Mouse (Mus musculus) small intestine, adult 2 months (tissue): ENCODE data around the gene Zc3h12c.

Experiments used
- CTCF ChIP-seq: fragments of 200-500 bp; IDR thresholded peaks from 2 replicates; pipeline ENCODE4 v1.5.1; 2012; ENCODE audit warnings: low read depth, mild to moderate bottlenecking, control low read depth, inconsistent platforms, low read length, moderate library complexity, mixed read lengths; ENCODE audit not compliant: insufficient replicate concordance, insufficient read length; ENCODE audit errors: extremely low read depth
- POLR2A ChIP-seq: fragments of 200-500 bp; IDR thresholded peaks from 2 replicates; pipeline ENCODE4 v1.6.1; 2012; ENCODE audit warnings: low read depth, mild to moderate bottlenecking, control low read depth, inconsistent platforms, low read length, moderate library complexity

DNA sequence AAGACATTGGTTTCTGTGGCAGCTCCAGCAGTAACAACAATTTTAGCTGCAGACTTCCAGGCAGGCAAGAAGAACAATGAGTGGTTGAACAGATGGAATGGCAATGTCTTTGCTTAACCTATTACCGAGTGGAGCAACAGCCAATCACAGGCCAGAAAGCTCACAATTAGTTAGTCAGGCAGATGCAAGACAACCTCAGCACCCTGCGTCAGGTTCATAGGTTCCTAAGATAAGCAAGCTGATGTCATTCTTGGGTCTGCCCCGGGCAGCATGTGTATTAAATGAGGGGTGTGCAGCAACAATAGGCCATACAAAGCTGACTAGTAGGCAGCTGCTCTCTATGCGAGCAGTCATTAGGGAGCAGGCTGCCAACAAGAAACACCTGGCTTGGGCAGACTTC is 19.1 kb downstream of the Zc3h12c start:
- TF ChIP-seq POLR2A (no peak), CTCF (no peak)
